Mouse (Mus musculus) ES-E14 (cell line): ENCODE measurements at regions not wholly inside any gene's neighbourhood (a gene's known extent, or its start where the extent isn't known, plus 50 kb on each side); places are given as distances from the start of the nearest gene placed in this dataset.

Source experiments
- DNase-seq: peaks from one replicate; pipeline ENCODE4 v3.0.0-alpha.2; 2013; ENCODE audit warnings: low read depth, low spot score
- H3K27ac ChIP-seq: 2 replicates; pipeline ENCODE4 v1.5.1; 2012; ENCODE audit warnings: low read depth, mild to moderate bottlenecking, low read length, moderate library complexity, mixed read lengths; ENCODE audit not compliant: poor library complexity, insufficient read depth, severe bottlenecking
- H3K36me3 ChIP-seq: 2 replicates; pipeline ENCODE4 v1.6.1; 2012; ENCODE audit warnings: mild to moderate bottlenecking, low read length, moderate library complexity, mixed read lengths; ENCODE audit not compliant: control insufficient read depth, poor library complexity, insufficient read depth, severe bottlenecking
- H3K4me1 ChIP-seq, 2 experiments: fragments of 150-350 bp in 1 of 2; sonication (generic) in 1 of 2; 2 replicates each; pipeline ENCODE4 v1.6.1; 2012; ENCODE audit warnings: low read length in 2 of 2, mild to moderate bottlenecking in 1 of 2, mixed read lengths in 1 of 2; ENCODE audit not compliant: control insufficient read depth in 2 of 2, insufficient read depth in 2 of 2, poor library complexity in 1 of 2
- H3K4me3 ChIP-seq, 2 experiments: fragments of 150-350 bp in 1 of 2; sonication (generic) in 1 of 2; 2 replicates each; pipeline ENCODE4 v1.5.1; 2012; ENCODE audit warnings: low read length in 2 of 2, low read depth in 1 of 2, mild to moderate bottlenecking in 1 of 2, mixed read lengths in 1 of 2; ENCODE audit not compliant: insufficient read depth in 1 of 2, poor library complexity in 1 of 2, severe bottlenecking in 1 of 2
- H3K9ac ChIP-seq: 2 replicates; pipeline ENCODE4 v1.6.1; 2012; ENCODE audit warnings: low read depth, mild to moderate bottlenecking, low read length, mixed read lengths; ENCODE audit not compliant: poor library complexity, insufficient read depth, severe bottlenecking
- H3K9me3 ChIP-seq: fragments of 150-350 bp; sonication (generic); 2 replicates; pipeline ENCODE4 v1.6.1; 2012; ENCODE audit warnings: low read depth, mild to moderate bottlenecking, low read length; ENCODE audit not compliant: control insufficient read depth, insufficient read depth
- CHD2 ChIP-seq: IDR thresholded peaks from 2 replicates; pipeline ENCODE4 v1.6.1; 2014; ENCODE audit warnings: mild to moderate bottlenecking, low read depth, low read length, inconsistent platforms
- HCFC1 ChIP-seq: IDR thresholded peaks from 2 replicates; pipeline ENCODE4 v1.6.1; 2012; ENCODE audit warnings: low read length, inconsistent platforms, borderline replicate concordance; ENCODE audit not compliant: insufficient read depth
- MAFK ChIP-seq: IDR thresholded peaks from 2 replicates; pipeline ENCODE4 v1.6.1; 2014; ENCODE audit warnings: mild to moderate bottlenecking, low read depth, low read length, inconsistent platforms; ENCODE audit not compliant: insufficient read depth
- ZC3H11A ChIP-seq: IDR thresholded peaks from 2 replicates; pipeline ENCODE4 v1.6.1; 2012; ENCODE audit warnings: low read depth, mild to moderate bottlenecking, inconsistent platforms, low read length, borderline replicate concordance
- ZNF384 ChIP-seq: IDR thresholded peaks from 2 replicates; pipeline ENCODE4 v1.6.1; 2012; ENCODE audit warnings: low read depth, low read length, inconsistent platforms
- in situ Hi-C, 2 experiments: fragments of 600-800 bp; cut with MboI; formaldehyde crosslinking; loops; one replicate each; pipeline ENCODE4 v1.15.1; 2025; ENCODE audit warnings: low sequenced_read_pairs in 2 of 2, inconsistent platforms in 1 of 2; ENCODE audit not compliant: unreplicated experiment in 2 of 2

- Histone ChIP-seq H3K9me3 (no peaks in the 10 kb centered on the region), H3K4me1 (peaks cover 8 to 35% of the 10 kb centered on the region in 2 experiments), H3K9ac (no peak overlapping the region), H3K4me3 (no peak overlapping the region), H3K36me3 (no peaks in the 10 kb centered on the region), H3K27ac (no peak overlapping the region)
- DNase-seq: no peak
- TF ChIP-seq HCFC1 (no peak), ZNF384 (no peak), CHD2 (no peak), ZC3H11A (no peak), MAFK (no peak)
- in situ Hi-C loops: loop anchor here in 1 of 2 experiments (25.0 kb wide), 1 partner anchor 429 kb away; no protein-coding TSS in a partner anchor
Measured at GRCm38 (mm10) chr17:83958706-83959105, 110.9 kb upstream of the Haao start.

- H3K27ac ChIP-seq: no peak overlapping the region
- no peaks in the 10 kb centered on the region for H3K36me3 ChIP-seq
- H3K9me3 ChIP-seq: no peaks in the 10 kb centered on the region
- TF ChIP-seq ZNF384 (no peak), CHD2 (no peak), HCFC1 (no peak), ZC3H11A (no peak), MAFK (no peak)
- peaks cover 11 to 41% of the 10 kb centered on the region in 2 experiments for H3K4me1 ChIP-seq
- in situ Hi-C loops: loop anchor here in 1 of 2 experiments (25.0 kb wide), 1 partner anchor 429 kb away; no protein-coding TSS in a partner anchor
- DNase-seq: no peak
- no peak overlapping the region for H3K9ac ChIP-seq
- no peak overlapping the region for H3K4me3 ChIP-seq
Measured at GRCm38 (mm10) chr17:83957661-83958540, 110.1 kb upstream of the Haao start.

GRCm38 (mm10) chr17:83956821-83957565 lies 109.2 kb upstream of the Haao start:
- Histone ChIP-seq H3K27ac (no peak overlapping the region), H3K36me3 (no peaks in the 10 kb centered on the region), H3K4me3 (no peak overlapping the region), H3K9me3 (no peaks in the 10 kb centered on the region), H3K4me1 (peaks cover 11 to 40% of the 10 kb centered on the region in 2 experiments), H3K9ac (no peak overlapping the region)
- TF ChIP-seq CHD2 (no peak), ZNF384 (no peak), HCFC1 (no peak), MAFK (no peak), ZC3H11A (no peak)
- in situ Hi-C loops: loop anchor here in 1 of 2 experiments (25.0 kb wide), 1 partner anchor 430 kb away; no protein-coding TSS in a partner anchor
- no peak for DNase-seq

GRCm38 (mm10) chr17:83955978-83956377 lies 108.2 kb upstream of the Haao start:
- peak; percentile 85 for DNase-seq
- H3K4me3 ChIP-seq: no peak overlapping the region
- peak overlapping the region; percentile 43; the same call in 1 of the 2 replicates for H3K27ac ChIP-seq
- peaks cover 11 to 47% of the 10 kb centered on the region in 2 experiments for H3K4me1 ChIP-seq
- H3K9ac ChIP-seq: no peak overlapping the region
- in situ Hi-C loops: loop anchor here in 1 of 2 experiments (25.0 kb wide), 1 partner anchor 431 kb away; no protein-coding TSS in a partner anchor
- H3K36me3 ChIP-seq: no peaks in the 10 kb centered on the region
- no peaks in the 10 kb centered on the region for H3K9me3 ChIP-seq
- TF ChIP-seq ZC3H11A (no peak), CHD2 (no peak)
